Mouse (Mus musculus) megakaryocyte, embryonic 14.5 days (primary cell): ENCODE measurements around the gene Smurf1.

Experiments
- FLI1 ChIP-seq: IDR thresholded peaks from 2 replicates; pipeline ENCODE4 v1.6.1; 2012; ENCODE audit warnings: low read length, inconsistent platforms, mixed read lengths
- GATA1 ChIP-seq: IDR thresholded peaks from 3 replicates; pipeline ENCODE4 v1.6.1; 2012; ENCODE audit warnings: mixed read lengths, low read length, inconsistent platforms, borderline replicate concordance

DNA sequence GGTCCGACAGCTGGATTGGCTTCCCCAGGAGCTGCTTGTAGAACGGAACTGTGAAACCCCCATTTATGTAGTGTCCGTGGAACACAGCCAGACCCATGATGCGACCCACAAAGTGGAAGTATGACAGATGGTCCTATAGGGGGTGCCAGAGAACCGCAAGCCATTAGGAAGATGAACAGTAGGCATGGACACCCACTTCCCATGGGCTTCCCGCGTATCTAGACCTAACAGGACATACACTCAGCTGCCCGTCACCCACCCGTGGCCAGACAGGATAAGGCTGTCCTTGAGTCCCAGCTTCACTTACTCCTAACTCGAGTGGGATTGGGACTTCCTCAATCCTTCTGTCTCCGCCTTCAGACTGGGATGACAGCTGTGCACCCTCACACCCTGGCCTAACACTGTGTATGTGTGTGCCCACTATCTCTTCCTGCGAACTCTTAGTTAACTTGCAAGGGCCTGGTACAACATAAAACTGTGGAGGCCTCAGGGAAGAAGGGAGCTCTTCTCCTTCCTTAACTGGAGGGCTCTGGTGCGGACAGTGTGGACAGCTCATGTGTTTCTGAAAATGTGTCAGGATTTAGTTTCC, 80.9 kb downstream of the Smurf1 start:
- TF ChIP-seq GATA1 (no peak), FLI1 (no peak)
